Mouse (Mus musculus) ES-Bruce4 (cell line): ENCODE measurements around the gene Mc1r.

Experiments used
- CTCF ChIP-seq: IDR thresholded peaks from one replicate; pipeline ENCODE4 v1.8.1; 2011; ENCODE audit warnings: low read depth, low read length
- POLR2A ChIP-seq: IDR thresholded peaks from one replicate; pipeline ENCODE4 v1.8.1; 2011; ENCODE audit warnings: low read length; ENCODE audit not compliant: insufficient read depth

GRCm38 (mm10) chr8:123411246-123411645 lies 4.3 kb downstream of the Mc1r start, which contains the start of gene Tubb3:
- no peak for TF ChIP-seq CTCF
- TF ChIP-seq POLR2A, result peak; percentile 57
